Mouse (Mus musculus) lung, embryonic 14.5 days (tissue): ENCODE measurements around the gene Tspan4. TPM values are rescaled to one million over a fixed set of nuclear protein-coding genes. Genes with fewer than 3 reads are reported as not detected.

ENCODE experiments used
- ATAC-seq: fragments of 200-750 bp; cut with Nextera tagmentation; 2 replicates; pipeline ENCODE4 v1.8.0; 2017; ENCODE audit warnings: mild to moderate bottlenecking, moderate TSS enrichment, moderate library complexity; ENCODE audit not compliant: insufficient read depth
- DNase-seq: peaks from one replicate; pipeline ENCODE4 v3.0.0-alpha.2; 2015
- H3K27ac ChIP-seq: fragments of 300-500 bp; sonication (generic); 2 replicates; pipeline ENCODE4 v1.5.1; 2014; ENCODE audit warnings: low read depth, mild to moderate bottlenecking, moderate library complexity
- H3K27me3 ChIP-seq: fragments of 300-500 bp; sonication (generic); 2 replicates; pipeline ENCODE4 v1.6.1; 2014; ENCODE audit warnings: low read length, control low read depth; ENCODE audit not compliant: insufficient read depth
- H3K36me3 ChIP-seq: fragments of 300-500 bp; sonication (generic); 2 replicates; pipeline ENCODE4 v1.6.1; 2014; ENCODE audit warnings: control low read depth; ENCODE audit not compliant: insufficient read depth
- H3K4me1 ChIP-seq: fragments of 300-500 bp; sonication (generic); 2 replicates; pipeline ENCODE4 v1.6.1; 2014; ENCODE audit warnings: antibody characterized with exemption, control low read depth; ENCODE audit not compliant: insufficient read depth
- H3K4me2 ChIP-seq: fragments of 300-500 bp; sonication (generic); 2 replicates; pipeline ENCODE4 v1.6.1; 2014; ENCODE audit warnings: mild to moderate bottlenecking
- H3K4me3 ChIP-seq: fragments of 300-500 bp; sonication (generic); 2 replicates; pipeline ENCODE4 v1.5.1; 2014; ENCODE audit warnings: low read depth, low read length
- H3K9ac ChIP-seq: fragments of 300-500 bp; sonication (generic); 2 replicates; pipeline ENCODE4 v1.6.1; 2014
- H3K9me3 ChIP-seq: fragments of 300-500 bp; sonication (generic); 2 replicates; pipeline ENCODE4 v1.6.1; 2016; ENCODE audit warnings: low read depth, low read length, control low read depth
- CTCF ChIP-seq: IDR thresholded peaks from 2 replicates; pipeline ENCODE4 v1.5.1; 2016; ENCODE audit warnings: antibody characterized with exemption, low read depth
- WGBS: fragments of 180-500 bp; shearing (Covaris S2); extraction: QIAGEN DNeasy Blood & Tissue Kit; methylation state at CpG from one replicate; pipeline ENCODE4 v1.1.7; 2014; 5-methylcytosine and 5-hydroxymethylcytosine counted together
- polyA plus RNA-seq: library from polyadenylated mRNA; unstranded; fragments of >200 nt; fragmentation: Nextera tagmentation; extraction: Ambion mirVana; gene quantifications from 2 replicates; pipeline ENCODE4 v1.2.1, GENCODE M21; 2014

The Tspan4 gene
- polyA plus RNA-seq, 1 experiment from 2014 or later, result 100.0 TPM

- peak within 1 kb of the TSS; percentile 94 for H3K4me2 ChIP-seq
- no peak for TF ChIP-seq CTCF
- WGBS, result 1% methylated on average over 46 of the region's 46 CpGs
- peak within 1 kb of the TSS; percentile 81 for H3K27ac ChIP-seq
- ATAC-seq (peak; percentile 97), DNase-seq (peak; percentile 100)
- H3K36me3 ChIP-seq, result no peaks in the 10 kb centered on the region
- no peaks in the 10 kb centered on the region for H3K9me3 ChIP-seq
- H3K4me3 ChIP-seq, result peak within 1 kb of the TSS; percentile 76
- peaks cover 15% of the 10 kb centered on the region for H3K4me1 ChIP-seq
- H3K27me3 ChIP-seq, result no peaks in the 10 kb centered on the region
- peak within 1 kb of the TSS; percentile 73 for H3K9ac ChIP-seq
Observed at GRCm38 (mm10) chr7:141539556-141540311, 64.7 kb downstream of the Tspan4 start, which contains the start of gene Chid1. TSS of gene Chid1 (minus strand) at chr7:141539857.

GRCm38 (mm10) chr7:141540312-141541081, 65.5 kb downstream of the Tspan4 start:
- peak overlapping the region; percentile 94 for H3K4me2 ChIP-seq
- H3K4me3 ChIP-seq, result peak overlapping the region; percentile 76
- peak overlapping the region; percentile 73 for H3K9ac ChIP-seq
- DNase-seq (peak; percentile 42), ATAC-seq (peak; percentile 29)
- H3K27ac ChIP-seq, result peak overlapping the region; percentile 81
- 56% methylated on average over 13 of the region's 13 CpGs for WGBS
- TF ChIP-seq CTCF, result no peak
- H3K9me3 ChIP-seq, result no peaks in the 10 kb centered on the region
- no peaks in the 10 kb centered on the region for H3K36me3 ChIP-seq
- peaks cover 15% of the 10 kb centered on the region for H3K4me1 ChIP-seq
- no peaks in the 10 kb centered on the region for H3K27me3 ChIP-seq

GRCm38 (mm10) chr7:141541681-141542080, 66.6 kb downstream of the Tspan4 start:
- Histone ChIP-seq H3K27ac (no peak overlapping the region), H3K4me3 (no peak overlapping the region), H3K27me3 (no peaks in the 10 kb centered on the region), H3K4me2 (no peak overlapping the region), H3K4me1 (peaks cover 15% of the 10 kb centered on the region), H3K9ac (no peak overlapping the region), H3K9me3 (no peaks in the 10 kb centered on the region), H3K36me3 (no peaks in the 10 kb centered on the region)
- 68% methylated on average over 4 of the region's 4 CpGs for WGBS
- DNase-seq, result no peak
- no peak for TF ChIP-seq CTCF
- ATAC-seq, result no peak

GRCm38 (mm10) chr7:141542588-141542987, 67.5 kb downstream of the Tspan4 start:
- WGBS, result 88% methylated on average over 2 of the region's 2 CpGs
- no peak overlapping the region for H3K4me2 ChIP-seq
- H3K4me3 ChIP-seq, result no peak overlapping the region
- no peak overlapping the region for H3K27ac ChIP-seq
- H3K36me3 ChIP-seq, result no peaks in the 10 kb centered on the region
- H3K4me1 ChIP-seq, result peaks cover 15% of the 10 kb centered on the region
- TF ChIP-seq CTCF, result no peak
- DNase-seq (no peak), ATAC-seq (no peak)
- H3K27me3 ChIP-seq, result no peaks in the 10 kb centered on the region
- H3K9ac ChIP-seq, result no peak overlapping the region
- H3K9me3 ChIP-seq, result no peaks in the 10 kb centered on the region

Other genes with a start within 250 kb of the Tspan4 start
- gene Phrf1, start 246.5 kb upstream of the Tspan4 start, polyA plus RNA-seq, result 80.7 and 85.4 TPM in 2 replicates
- gene Irf7, start 208.8 kb upstream of the Tspan4 start, polyA plus RNA-seq, result 1.0 and 1.9 TPM in 2 replicates
- not detected in 2 replicates for gene Cdhr5, start 198.5 kb upstream of the Tspan4 start, polyA plus RNA-seq
- gene Sct, start 196.1 kb upstream of the Tspan4 start, polyA plus RNA-seq, result 2.2 and 5.1 TPM in 2 replicates
- gene Drd4, start 183.2 kb upstream of the Tspan4 start, polyA plus RNA-seq, result 1.0 and 1.4 TPM in 2 replicates
- gene Deaf1, start 147.6 kb upstream of the Tspan4 start, polyA plus RNA-seq, result 69.8 and 74.2 TPM in 2 replicates
- 28.8 and 30.3 TPM in 2 replicates for gene Tmem80, start 147.5 kb upstream of the Tspan4 start, polyA plus RNA-seq
- 20.0 and 22.4 TPM in 2 replicates for gene Eps8l2, start 136.4 kb upstream of the Tspan4 start, polyA plus RNA-seq
- gene Taldo1, start 83.0 kb upstream of the Tspan4 start, polyA plus RNA-seq, result 241 and 257 TPM in 2 replicates
- gene Gatd1, start 61.1 kb upstream of the Tspan4 start, polyA plus RNA-seq, result 48.5 and 49.1 TPM in 2 replicates
- not detected in 2 replicates for gene Cend1, start 45.7 kb upstream of the Tspan4 start, polyA plus RNA-seq
- 27.6 and 30.1 TPM in 2 replicates for gene Slc25a22, start 37.3 kb upstream of the Tspan4 start, polyA plus RNA-seq
- 12.6 and 14.2 TPM in 2 replicates for gene Pidd1, start 31.2 kb upstream of the Tspan4 start, polyA plus RNA-seq
- 1,415 and 1,470 TPM in 2 replicates for gene Rplp2, start 27.9 kb upstream of the Tspan4 start, polyA plus RNA-seq
- 26.1 and 26.3 TPM in 2 replicates for gene Pnpla2, start 20.0 kb upstream of the Tspan4 start, polyA plus RNA-seq
- gene Cracr2b, start 14.1 kb upstream of the Tspan4 start, polyA plus RNA-seq, result 15.1 and 18.9 TPM in 2 replicates
- gene Cd151, start 7.8 kb upstream of the Tspan4 start, polyA plus RNA-seq, result 69.8 and 79.1 TPM in 2 replicates
- 71.2 and 74.3 TPM in 2 replicates for gene Polr2l, start 108 bp upstream of the Tspan4 start, polyA plus RNA-seq
- gene Chid1, start 64.6 kb downstream of the Tspan4 start, polyA plus RNA-seq, result 33.0 and 35.9 TPM in 2 replicates
- gene Ap2a2, start 86.9 kb downstream of the Tspan4 start, polyA plus RNA-seq, result 63.1 and 67.6 TPM in 2 replicates
- 0.18 and 0.32 TPM in 2 replicates for gene Muc6, start 180.1 kb downstream of the Tspan4 start, polyA plus RNA-seq
- 0.09 TPM in 1 of 2 replicates, not detected in the other for gene Muc2, start 215.1 kb downstream of the Tspan4 start, polyA plus RNA-seq